Mouse (Mus musculus): Measurements from ENCODE around the gene Pilrb2. TPM values are rescaled to one million over a fixed set of nuclear protein-coding genes. Genes with fewer than 3 reads are reported as not detected.
"Not testable (repeated sequence)": the region's sequence is repeated elsewhere in the genome, so short reads cannot be mapped to it uniquely, and the experiment has no call there.

Gene Pilrb2
- polyA plus RNA-seq, 1 experiment from 2014 or later = not detected

DNA sequence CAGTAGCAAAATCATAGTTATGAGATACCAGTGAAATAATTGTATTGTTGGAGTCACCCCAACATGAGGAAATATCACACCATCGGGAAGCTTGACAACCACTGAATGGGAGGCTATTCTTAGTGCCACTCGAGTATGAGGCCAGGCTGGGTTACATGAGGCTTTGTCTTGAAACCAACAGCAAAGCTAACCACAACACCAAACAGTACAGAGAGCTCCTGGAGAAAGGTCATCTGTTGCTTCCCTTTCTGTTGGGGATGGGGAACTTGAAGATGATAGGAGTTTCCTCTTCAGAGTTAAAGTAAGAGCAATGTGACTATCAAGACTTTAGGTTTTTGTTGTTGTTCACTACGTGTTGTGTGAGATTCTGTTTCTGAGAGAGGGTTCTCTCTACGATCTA lies 11.3 kb upstream of the Pilrb2 start:
- no peak overlapping the region for H3K4me2 ChIP-seq (ENCODE audit: low read length)
- no peaks in the 10 kb centered on the region for H3K4me1 ChIP-seq (replicated peaks; ENCODE audit: control insufficient read depth, insufficient read depth, low read length)
- ATAC-seq = no peak
- H3K27me3 ChIP-seq (replicated peaks; ENCODE audit: control insufficient read depth, insufficient read depth, low read length) = no peaks in the 10 kb centered on the region
- no peak overlapping the region for H3K9ac ChIP-seq (replicated peaks; ENCODE audit: low read depth, low read length)
- H3K9me3 ChIP-seq (ENCODE audit: control insufficient read depth, low read length) = no peaks in the 10 kb centered on the region
- no peak overlapping the region for H3K4me3 ChIP-seq (replicated peaks; ENCODE audit: low read length)
- H3K36me3 ChIP-seq (ENCODE audit: control insufficient read depth, insufficient read depth) = no peaks in the 10 kb centered on the region
- 79% methylated on average over 4 of the region's 4 CpGs for WGBS
- H3K27ac ChIP-seq (ENCODE audit: low read length) = no peak overlapping the region

DNA sequence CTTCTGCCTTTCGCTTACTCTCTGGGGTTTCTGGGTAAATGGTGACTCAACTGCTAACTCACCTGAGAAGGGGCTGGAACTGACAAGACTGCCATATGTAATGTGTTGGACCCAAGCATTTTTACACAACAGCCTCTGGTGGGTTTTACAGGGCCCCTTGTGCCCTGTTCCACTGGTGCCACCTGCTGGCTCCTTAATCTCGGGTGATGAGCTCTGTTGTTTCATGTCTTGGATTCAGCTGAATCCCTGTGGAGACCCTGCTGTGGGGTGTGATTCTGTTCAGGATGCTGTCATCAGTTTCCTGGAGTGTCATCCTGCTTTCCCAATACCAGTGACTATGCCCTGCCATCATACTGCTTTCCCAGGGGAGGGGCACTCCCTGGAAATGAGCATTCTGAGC lies 6.2 kb upstream of the Pilrb2 start:
- Histone ChIP-seq H3K9me3 (ENCODE audit: control insufficient read depth, low read length) (no peaks in the 10 kb centered on the region), H3K4me3 (replicated peaks; ENCODE audit: low read length) (no peak overlapping the region), H3K36me3 (ENCODE audit: control insufficient read depth, insufficient read depth) (no peaks in the 10 kb centered on the region), H3K4me2 (ENCODE audit: low read length) (no peak overlapping the region), H3K9ac (replicated peaks; ENCODE audit: low read depth, low read length) (no peak overlapping the region), H3K27ac (ENCODE audit: low read length) (no peak overlapping the region), H3K27me3 (replicated peaks; ENCODE audit: control insufficient read depth, insufficient read depth, low read length) (no peaks in the 10 kb centered on the region), H3K4me1 (replicated peaks; ENCODE audit: control insufficient read depth, insufficient read depth, low read length) (no peaks in the 10 kb centered on the region)
- ATAC-seq = no peak
- 54% methylated on average over 2 of the region's 2 CpGs for WGBS

DNA sequence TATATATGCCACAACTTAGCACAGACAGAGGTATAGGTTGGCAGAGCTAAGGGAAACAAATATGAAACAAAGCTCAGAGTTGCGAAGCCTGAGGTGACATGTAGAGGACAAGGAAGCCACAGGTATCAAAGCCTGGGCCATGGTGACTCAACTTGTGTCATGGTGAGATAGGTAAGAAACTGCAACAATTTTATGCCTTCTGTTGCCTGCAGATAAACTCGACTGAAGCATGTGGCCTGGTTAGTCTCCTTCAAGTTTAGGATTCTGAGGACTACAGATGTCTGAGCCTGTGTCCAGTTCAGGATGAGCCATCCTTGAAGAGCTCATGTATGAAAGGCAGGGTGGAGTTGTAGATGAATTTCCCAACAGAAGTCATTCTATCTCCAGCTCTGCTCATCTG lies 3.4 kb upstream of the Pilrb2 start:
- no peak overlapping the region for H3K4me3 ChIP-seq (replicated peaks; ENCODE audit: low read length)
- no peaks in the 10 kb centered on the region for H3K9me3 ChIP-seq (ENCODE audit: control insufficient read depth, low read length)
- no peaks in the 10 kb centered on the region for H3K4me1 ChIP-seq (replicated peaks; ENCODE audit: control insufficient read depth, insufficient read depth, low read length)
- no peak overlapping the region for H3K27ac ChIP-seq (ENCODE audit: low read length)
- H3K36me3 ChIP-seq (ENCODE audit: control insufficient read depth, insufficient read depth) = no peaks in the 10 kb centered on the region
- ATAC-seq = no peak
- no peak overlapping the region for H3K9ac ChIP-seq (replicated peaks; ENCODE audit: low read depth, low read length)
- H3K4me2 ChIP-seq (ENCODE audit: low read length) = no peak overlapping the region
- no peaks in the 10 kb centered on the region for H3K27me3 ChIP-seq (replicated peaks; ENCODE audit: control insufficient read depth, insufficient read depth, low read length)
- 82% methylated on average over 2 of the region's 2 CpGs for WGBS

DNA sequence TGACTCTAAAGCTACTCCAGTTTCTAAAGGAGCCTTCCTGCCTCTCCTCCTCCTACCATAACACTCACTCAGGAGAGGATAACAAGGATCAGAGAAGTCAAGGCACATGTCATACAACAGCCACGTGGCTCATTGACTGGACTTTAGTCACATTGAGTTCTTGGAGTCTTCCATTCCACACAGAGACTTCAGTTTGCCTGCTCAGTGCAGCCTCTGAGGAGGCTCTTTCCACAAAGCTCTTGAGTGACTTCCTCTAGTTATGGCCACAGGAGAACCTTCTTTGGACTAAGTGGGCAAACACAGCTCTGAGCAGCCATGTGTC lies 727 bp upstream of the Pilrb2 start:
- ATAC-seq; H3K9ac ChIP-seq (replicated peaks; ENCODE audit: low read depth, low read length); H3K36me3 ChIP-seq (ENCODE audit: control insufficient read depth, insufficient read depth); H3K4me2 ChIP-seq (ENCODE audit: low read length); H3K27me3 ChIP-seq (replicated peaks; ENCODE audit: control insufficient read depth, insufficient read depth, low read length); H3K9me3 ChIP-seq (ENCODE audit: control insufficient read depth, low read length); H3K27ac ChIP-seq (ENCODE audit: low read length); H3K4me3 ChIP-seq (replicated peaks; ENCODE audit: low read length); H3K4me1 ChIP-seq (replicated peaks; ENCODE audit: control insufficient read depth, insufficient read depth, low read length): not testable (repeated sequence)
- WGBS = 25% methylated on average over 1 of the region's 1 CpGs

DNA sequence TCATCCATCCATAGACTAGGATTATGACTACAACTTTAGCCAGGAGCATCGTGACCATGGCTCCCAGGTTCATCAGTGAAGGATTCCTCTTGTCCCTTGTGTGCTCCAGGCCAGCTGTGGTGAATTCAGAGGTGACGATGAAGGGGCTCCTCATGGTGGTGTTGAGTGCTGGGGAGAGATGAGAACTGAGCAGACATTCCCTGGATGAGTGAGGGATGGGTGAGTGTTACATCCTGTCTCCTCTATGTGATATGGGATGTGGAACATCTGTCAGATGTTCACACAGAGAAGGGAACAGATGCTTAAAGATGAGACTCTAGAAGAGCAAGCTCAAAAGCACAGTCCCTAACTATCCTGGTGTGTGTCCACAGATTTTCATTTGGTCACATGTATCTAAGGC lies 3.0 kb downstream of the Pilrb2 start:
- WGBS = 80% methylated on average over 2 of the region's 2 CpGs
- ATAC-seq; H3K4me2 ChIP-seq (ENCODE audit: low read length); H3K27me3 ChIP-seq (replicated peaks; ENCODE audit: control insufficient read depth, insufficient read depth, low read length); H3K9me3 ChIP-seq (ENCODE audit: control insufficient read depth, low read length); H3K9ac ChIP-seq (replicated peaks; ENCODE audit: low read depth, low read length); H3K36me3 ChIP-seq (ENCODE audit: control insufficient read depth, insufficient read depth); H3K4me3 ChIP-seq (replicated peaks; ENCODE audit: low read length); H3K27ac ChIP-seq (ENCODE audit: low read length); H3K4me1 ChIP-seq (replicated peaks; ENCODE audit: control insufficient read depth, insufficient read depth, low read length): not testable (repeated sequence)

DNA sequence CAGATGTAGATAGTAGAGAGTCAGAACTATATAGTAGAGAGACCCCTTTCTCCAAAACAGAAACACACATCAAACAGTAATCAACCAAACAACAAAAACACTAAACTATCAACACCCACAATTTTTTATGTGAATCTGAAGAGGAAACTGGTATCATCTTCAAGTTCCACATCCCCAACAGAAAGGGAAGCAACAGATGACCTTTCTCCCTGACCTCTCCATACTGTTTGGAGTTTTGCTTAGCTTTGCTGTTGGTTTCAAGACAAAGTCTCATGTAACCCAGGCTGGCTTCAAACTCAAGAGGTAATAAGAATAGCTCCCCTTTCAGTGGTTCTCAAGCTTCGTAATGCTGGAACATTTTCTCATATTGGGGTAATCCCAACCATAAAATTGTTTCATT lies 7.6 kb downstream of the Pilrb2 start:
- not testable (repeated sequence) for H3K4me3 ChIP-seq (replicated peaks; ENCODE audit: low read length); H3K27me3 ChIP-seq (replicated peaks; ENCODE audit: control insufficient read depth, insufficient read depth, low read length); H3K9ac ChIP-seq (replicated peaks; ENCODE audit: low read depth, low read length); H3K4me1 ChIP-seq (replicated peaks; ENCODE audit: control insufficient read depth, insufficient read depth, low read length); ATAC-seq; H3K4me2 ChIP-seq (ENCODE audit: low read length); H3K9me3 ChIP-seq (ENCODE audit: control insufficient read depth, low read length); H3K36me3 ChIP-seq (ENCODE audit: control insufficient read depth, insufficient read depth); H3K27ac ChIP-seq (ENCODE audit: low read length)
- WGBS = 79% methylated on average over 1 of the region's 1 CpGs

DNA sequence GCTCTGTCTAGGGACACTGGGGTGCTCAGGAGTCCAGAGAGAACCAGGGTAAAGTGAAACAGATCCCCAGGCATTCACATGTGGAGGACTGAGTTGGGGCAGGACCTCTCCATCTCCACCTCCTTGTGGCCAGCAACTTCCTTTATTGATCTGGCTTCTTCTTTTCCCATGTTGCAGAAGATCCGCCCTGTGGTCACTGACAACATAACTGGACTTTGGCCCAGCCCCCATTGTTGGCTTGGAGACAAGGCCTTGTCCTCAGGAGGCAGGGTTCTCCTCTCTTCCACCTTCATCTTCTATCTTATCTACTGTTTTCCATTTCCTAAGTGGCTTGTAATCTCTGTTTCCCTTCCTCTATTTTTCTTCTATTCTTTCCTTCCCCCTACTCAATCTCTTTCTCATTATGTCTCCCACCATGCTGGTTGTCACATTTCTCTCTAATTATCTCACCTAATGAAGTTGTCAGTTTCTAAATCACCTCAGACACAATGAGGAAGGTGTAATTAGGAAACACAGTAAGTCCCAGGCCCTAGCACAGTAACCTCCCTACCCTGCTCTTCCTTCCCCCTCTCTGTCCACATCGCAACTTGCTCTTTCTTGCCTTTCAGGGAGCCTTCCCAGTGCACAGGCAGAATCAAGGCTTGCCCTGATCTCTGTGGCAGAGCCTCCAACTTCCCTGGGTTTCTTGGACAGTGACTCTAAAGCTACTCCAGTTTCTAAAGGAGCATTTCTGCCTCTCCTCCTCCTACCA lies 13.5 kb downstream of the Pilrb2 start, which contains the start of gene Pilrb1:
Pilrb1 (minus strand) TSS at position 147 of the 751 bp plus-strand sequence.
- H3K27me3 ChIP-seq (replicated peaks; ENCODE audit: control insufficient read depth, insufficient read depth, low read length); H3K9ac ChIP-seq (replicated peaks; ENCODE audit: low read depth, low read length); H3K36me3 ChIP-seq (ENCODE audit: control insufficient read depth, insufficient read depth); H3K9me3 ChIP-seq (ENCODE audit: control insufficient read depth, low read length); H3K27ac ChIP-seq (ENCODE audit: low read length); H3K4me2 ChIP-seq (ENCODE audit: low read length); ATAC-seq; H3K4me1 ChIP-seq (replicated peaks; ENCODE audit: control insufficient read depth, insufficient read depth, low read length); H3K4me3 ChIP-seq (replicated peaks; ENCODE audit: low read length): not testable (repeated sequence)
- 73% methylated on average over 1 of the region's 2 CpGs for WGBS

DNA sequence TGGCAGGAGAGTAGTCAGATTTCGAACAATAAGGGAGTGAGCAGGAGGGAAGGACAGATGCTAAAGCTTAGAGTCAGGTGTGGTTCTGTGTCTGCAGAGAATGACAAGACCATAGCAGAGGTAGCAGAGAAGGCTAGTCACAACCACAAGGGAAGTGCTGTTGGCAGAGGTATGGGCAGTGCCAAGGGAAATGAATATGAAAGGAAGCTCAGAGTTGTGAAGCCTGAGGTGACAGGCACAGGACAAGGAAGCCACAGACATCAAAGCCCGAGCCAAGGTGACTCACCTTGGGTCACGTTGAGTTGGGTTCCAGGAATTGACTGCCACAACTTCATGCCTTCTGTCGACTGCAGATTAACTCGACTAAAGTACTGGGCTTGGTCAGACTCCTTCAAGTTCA lies 14.7 kb downstream of the Pilrb2 start:
- 76% methylated on average over 4 of the region's 5 CpGs for WGBS
- not testable (repeated sequence) for ATAC-seq; H3K36me3 ChIP-seq (ENCODE audit: control insufficient read depth, insufficient read depth); H3K9ac ChIP-seq (replicated peaks; ENCODE audit: low read depth, low read length); H3K4me1 ChIP-seq (replicated peaks; ENCODE audit: control insufficient read depth, insufficient read depth, low read length); H3K27ac ChIP-seq (ENCODE audit: low read length); H3K9me3 ChIP-seq (ENCODE audit: control insufficient read depth, low read length); H3K4me3 ChIP-seq (replicated peaks; ENCODE audit: low read length); H3K4me2 ChIP-seq (ENCODE audit: low read length); H3K27me3 ChIP-seq (replicated peaks; ENCODE audit: control insufficient read depth, insufficient read depth, low read length)

DNA sequence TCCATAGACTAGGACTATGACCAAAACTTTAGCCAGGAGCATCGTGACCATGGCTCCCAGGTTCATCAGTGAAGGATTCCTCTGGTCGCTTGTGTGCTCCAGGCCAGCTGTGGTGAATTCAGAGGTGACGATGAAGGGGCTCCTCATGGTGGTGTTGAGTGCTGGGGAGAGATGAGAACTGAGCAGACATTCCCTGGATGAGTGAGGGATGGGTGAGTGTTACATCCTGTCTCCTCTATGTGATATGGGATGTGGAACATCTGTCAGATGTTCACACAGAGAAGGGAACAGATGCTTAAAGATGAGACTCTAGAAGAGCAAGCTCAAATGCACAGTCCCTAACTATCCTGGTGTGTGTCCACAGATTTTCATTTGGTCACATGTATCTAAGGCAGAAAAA lies 16.7 kb downstream of the Pilrb2 start:
- H3K4me3 ChIP-seq (replicated peaks; ENCODE audit: low read length); H3K27ac ChIP-seq (ENCODE audit: low read length); H3K9me3 ChIP-seq (ENCODE audit: control insufficient read depth, low read length); H3K36me3 ChIP-seq (ENCODE audit: control insufficient read depth, insufficient read depth); H3K27me3 ChIP-seq (replicated peaks; ENCODE audit: control insufficient read depth, insufficient read depth, low read length); ATAC-seq; H3K4me1 ChIP-seq (replicated peaks; ENCODE audit: control insufficient read depth, insufficient read depth, low read length); H3K9ac ChIP-seq (replicated peaks; ENCODE audit: low read depth, low read length); H3K4me2 ChIP-seq (ENCODE audit: low read length): not testable (repeated sequence)
- 91% methylated on average over 3 of the region's 3 CpGs for WGBS

DNA sequence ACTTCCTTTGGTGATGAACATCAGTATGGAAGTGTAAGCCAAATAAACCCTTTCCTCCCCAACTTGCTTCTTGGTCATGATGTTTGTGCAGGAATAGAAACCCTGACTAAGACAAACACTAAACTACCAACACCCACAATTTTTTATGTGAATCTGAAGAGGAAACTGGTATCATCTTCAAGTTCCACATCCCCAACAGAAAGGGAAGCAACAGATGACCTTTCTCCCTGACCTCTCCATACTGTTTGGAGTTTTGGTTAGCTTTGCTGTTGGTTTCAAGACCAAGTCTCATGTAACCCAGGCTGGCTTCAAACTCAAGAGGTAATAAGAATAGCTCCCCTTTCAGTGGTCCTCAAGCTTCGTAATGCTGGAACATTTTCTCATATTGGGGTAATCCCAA lies 21.3 kb downstream of the Pilrb2 start:
- H3K36me3 ChIP-seq (ENCODE audit: control insufficient read depth, insufficient read depth); H3K4me3 ChIP-seq (replicated peaks; ENCODE audit: low read length); H3K4me2 ChIP-seq (ENCODE audit: low read length); H3K9me3 ChIP-seq (ENCODE audit: control insufficient read depth, low read length); H3K9ac ChIP-seq (replicated peaks; ENCODE audit: low read depth, low read length); H3K27me3 ChIP-seq (replicated peaks; ENCODE audit: control insufficient read depth, insufficient read depth, low read length); ATAC-seq; H3K27ac ChIP-seq (ENCODE audit: low read length); H3K4me1 ChIP-seq (replicated peaks; ENCODE audit: control insufficient read depth, insufficient read depth, low read length): not testable (repeated sequence)
- 84% methylated on average over 1 of the region's 1 CpGs for WGBS
